Mouse (Mus musculus) lung, postnatal 0 days (tissue): Measurements from ENCODE around the gene Myo1e.

ENCODE experiments used
- CTCF ChIP-seq: IDR thresholded peaks from 2 replicates; pipeline ENCODE4 v1.5.1; 2016; ENCODE audit warnings: antibody characterized with exemption, mild to moderate bottlenecking
- EP300 ChIP-seq: IDR thresholded peaks from 2 replicates; pipeline ENCODE4 v1.6.1; 2016; ENCODE audit warnings: antibody characterized with exemption, mild to moderate bottlenecking, control low read depth

DNA sequence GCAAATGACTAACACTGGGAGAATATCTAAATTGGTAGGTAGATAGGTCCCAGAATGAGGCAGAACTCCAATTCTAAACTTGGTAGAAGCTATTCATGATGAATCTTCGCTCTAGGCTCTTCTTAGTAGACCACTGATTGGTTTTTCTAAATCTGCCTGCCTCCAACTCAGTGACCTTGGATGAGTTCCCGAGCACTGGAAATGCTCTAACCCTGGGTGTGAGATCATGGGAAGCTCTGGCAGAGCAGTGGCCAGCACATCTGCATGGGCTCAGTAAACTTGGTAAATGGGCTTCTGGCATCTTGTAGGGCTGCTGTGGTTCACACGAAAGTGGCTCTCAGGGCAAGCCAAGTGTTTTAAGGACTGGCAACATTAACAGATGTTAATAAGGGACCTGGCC, 199.4 kb downstream of the Myo1e start:
- TF ChIP-seq CTCF: no peak
- no peak for TF ChIP-seq EP300
